Mouse (Mus musculus): ENCODE results near the gene Cpsf3. TPM values are rescaled to one million over a fixed set of nuclear protein-coding genes. Genes with fewer than 3 reads are reported as not detected.

The Cpsf3 gene
- polyA plus RNA-seq, 1 experiment from 2014 or later, result 122 TPM

GRCm38 (mm10) chr12:21286243-21286622, 1.0 kb downstream of the Cpsf3 start, which contains the start of gene Itgb1bp1:
Gene Itgb1bp1, minus strand, starts transcription at chr12:21286284.
- ATAC-seq (replicated peaks; ENCODE audit: low FRiP score, low TSS enrichment, low read depth) (peak; percentile 96), DNase-seq (ENCODE audit: low spot score) (peak; percentile 97)
- peaks cover 12% of the 10 kb centered on the region for H3K4me1 ChIP-seq (replicated peaks; ENCODE audit: control insufficient read depth, insufficient read depth, low read length)
- WGBS, result under 1% methylated on average over 28 of the region's 28 CpGs
- peak within 1 kb of the TSS; percentile 89 for H3K9ac ChIP-seq (ENCODE audit: low read length)
- H3K36me3 ChIP-seq (ENCODE audit: control insufficient read depth, insufficient read depth, low read length), result peaks cover 16% of the 10 kb centered on the region
- H3K27ac ChIP-seq (ENCODE audit: low read depth), result peak within 1 kb of the TSS; percentile 85
- H3K4me3 ChIP-seq (ENCODE audit: low read depth, low read length), result peak within 1 kb of the TSS; percentile 95
- H3K27me3 ChIP-seq (replicated peaks; ENCODE audit: control insufficient read depth, insufficient read depth, low read length), result no peaks in the 10 kb centered on the region
- H3K4me2 ChIP-seq (ENCODE audit: low read length), result peak within 1 kb of the TSS; percentile 82
- no peaks in the 10 kb centered on the region for H3K9me3 ChIP-seq (ENCODE audit: control insufficient read depth, low read length)

DNA sequence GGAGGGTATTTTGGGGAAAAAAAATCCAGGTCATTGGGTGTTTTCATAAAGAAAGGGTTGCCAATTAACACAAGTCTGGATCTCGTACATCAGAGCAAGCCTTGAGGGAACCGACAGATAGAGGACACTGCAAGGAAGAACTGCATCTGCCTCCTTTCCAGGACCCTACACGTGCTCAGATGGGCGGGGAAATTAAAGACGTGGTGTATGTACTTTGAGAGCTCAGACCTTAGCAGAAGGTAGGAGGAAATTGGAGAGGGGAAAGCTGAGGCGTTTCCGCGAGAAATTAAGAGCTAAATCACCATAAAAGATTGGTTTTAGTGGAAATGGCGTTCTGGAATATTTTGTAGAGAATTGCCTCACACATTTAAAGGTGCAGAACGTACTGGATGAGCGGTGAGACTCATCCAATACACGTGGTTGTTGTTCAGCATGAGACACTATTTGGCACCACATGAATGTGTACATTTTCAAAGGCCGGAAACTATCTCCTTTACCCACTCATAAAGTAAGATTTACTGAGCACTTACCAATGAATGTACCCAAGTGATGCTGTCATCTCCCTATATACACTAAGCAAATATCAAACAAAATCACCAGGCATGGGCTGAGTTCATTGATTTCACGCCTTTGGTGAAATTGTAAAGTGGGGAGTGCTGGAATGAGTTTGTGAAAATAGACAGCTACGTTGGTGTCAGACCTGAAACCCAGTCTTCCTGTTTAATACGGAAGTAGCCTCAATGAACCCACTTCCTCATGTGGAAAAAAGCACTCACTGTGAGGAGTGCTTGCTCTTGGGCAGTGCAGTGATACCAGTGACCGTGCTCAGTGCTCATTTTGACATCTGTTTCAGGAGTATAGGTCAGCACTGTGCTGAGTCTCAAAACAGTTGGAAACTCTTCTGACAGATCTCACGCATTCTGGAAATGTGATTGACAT, 1.8 kb downstream of the Cpsf3 start:
- ATAC-seq (replicated peaks; ENCODE audit: low FRiP score, low TSS enrichment, low read depth), result peak; percentile 49

DNA sequence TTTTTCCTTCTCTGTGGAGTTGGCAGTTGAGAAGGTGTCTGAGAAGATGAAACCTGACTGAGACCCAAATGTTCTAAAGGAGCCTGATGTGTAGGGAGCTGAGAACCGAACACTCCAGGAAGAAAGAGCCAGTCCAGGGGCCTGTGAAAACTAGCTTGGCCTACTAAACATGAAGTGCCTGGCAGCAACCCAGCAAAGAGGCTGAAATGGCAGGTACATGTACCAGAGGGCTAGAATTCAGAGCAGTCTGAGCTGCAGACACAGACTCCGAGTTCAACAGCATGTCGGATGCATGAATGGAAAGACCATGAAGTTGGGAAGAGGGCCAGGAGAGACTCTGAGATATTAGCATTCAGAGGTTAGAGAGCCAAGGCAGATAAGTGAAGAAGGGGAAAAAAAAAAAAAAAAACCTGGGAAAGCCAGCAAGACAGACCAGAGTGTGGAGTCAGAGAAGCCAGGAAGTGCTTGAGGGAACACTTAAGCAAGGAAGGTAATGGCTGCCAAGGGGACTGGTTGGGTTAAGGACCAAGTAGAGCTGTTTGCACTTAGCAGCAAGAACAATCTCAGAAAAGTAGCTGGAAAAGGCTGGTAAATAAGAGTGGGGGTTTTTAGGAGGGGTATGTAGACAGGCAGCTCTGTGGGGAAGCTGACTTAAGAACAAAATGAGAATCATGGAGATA, 3.7 kb downstream of the Cpsf3 start:
- no peaks in the 10 kb centered on the region for H3K27me3 ChIP-seq (replicated peaks; ENCODE audit: control insufficient read depth, insufficient read depth, low read length)
- H3K4me2 ChIP-seq (ENCODE audit: low read length), result no peak overlapping the region
- no peak overlapping the region for H3K4me3 ChIP-seq (ENCODE audit: low read depth, low read length)
- ATAC-seq (replicated peaks; ENCODE audit: low FRiP score, low TSS enrichment, low read depth) (no peak), DNase-seq (ENCODE audit: low spot score) (no peak)
- no peaks in the 10 kb centered on the region for H3K9me3 ChIP-seq (ENCODE audit: control insufficient read depth, low read length)
- no peak overlapping the region for H3K27ac ChIP-seq (ENCODE audit: low read depth)
- peaks cover 12% of the 10 kb centered on the region for H3K4me1 ChIP-seq (replicated peaks; ENCODE audit: control insufficient read depth, insufficient read depth, low read length)
- H3K9ac ChIP-seq (ENCODE audit: low read length), result no peak overlapping the region
- peaks cover 42% of the 10 kb centered on the region for H3K36me3 ChIP-seq (ENCODE audit: control insufficient read depth, insufficient read depth, low read length)
- 89% methylated on average over 3 of the region's 3 CpGs for WGBS

More for the DNA sequence above, 1.8 kb downstream of the Cpsf3 start:
- H3K27ac ChIP-seq (ENCODE audit: low read depth), result peak overlapping the region; percentile 85
- H3K4me1 ChIP-seq (replicated peaks; ENCODE audit: control insufficient read depth, insufficient read depth, low read length), result peaks cover 12% of the 10 kb centered on the region
- H3K27me3 ChIP-seq (replicated peaks; ENCODE audit: control insufficient read depth, insufficient read depth, low read length), result no peaks in the 10 kb centered on the region
- peak overlapping the region; percentile 89 for H3K9ac ChIP-seq (ENCODE audit: low read length)
- peaks cover 23% of the 10 kb centered on the region for H3K36me3 ChIP-seq (ENCODE audit: control insufficient read depth, insufficient read depth, low read length)
- peak overlapping the region; percentile 82 for H3K4me2 ChIP-seq (ENCODE audit: low read length)
- H3K4me3 ChIP-seq (ENCODE audit: low read depth, low read length), result peak overlapping the region; percentile 95
- WGBS, result 33% methylated on average over 18 of the region's 18 CpGs
- no peak for DNase-seq (ENCODE audit: low spot score)
- no peaks in the 10 kb centered on the region for H3K9me3 ChIP-seq (ENCODE audit: control insufficient read depth, low read length)

- no peak for DNase-seq (ENCODE audit: low spot score)
- no peak overlapping the region for H3K27ac ChIP-seq (ENCODE audit: low read depth)
- no peak for ATAC-seq (replicated peaks; ENCODE audit: low FRiP score, low TSS enrichment, low read depth)
- H3K9ac ChIP-seq (ENCODE audit: low read length), result no peak overlapping the region
- H3K36me3 ChIP-seq (ENCODE audit: control insufficient read depth, insufficient read depth, low read length), result peaks cover 49% of the 10 kb centered on the region
- no peak overlapping the region for H3K4me2 ChIP-seq (ENCODE audit: low read length)
- no peak overlapping the region for H3K4me3 ChIP-seq (ENCODE audit: low read depth, low read length)
- H3K9me3 ChIP-seq (ENCODE audit: control insufficient read depth, low read length), result no peaks in the 10 kb centered on the region
- 64% methylated on average over 6 of the region's 6 CpGs for WGBS
- H3K4me1 ChIP-seq (replicated peaks; ENCODE audit: control insufficient read depth, insufficient read depth, low read length), result peaks cover 12% of the 10 kb centered on the region
- H3K27me3 ChIP-seq (replicated peaks; ENCODE audit: control insufficient read depth, insufficient read depth, low read length), result no peaks in the 10 kb centered on the region
These were observed 4.5 kb downstream of the Cpsf3 start for GRCm38 (mm10) chr12:21289651-21290050.

DNA sequence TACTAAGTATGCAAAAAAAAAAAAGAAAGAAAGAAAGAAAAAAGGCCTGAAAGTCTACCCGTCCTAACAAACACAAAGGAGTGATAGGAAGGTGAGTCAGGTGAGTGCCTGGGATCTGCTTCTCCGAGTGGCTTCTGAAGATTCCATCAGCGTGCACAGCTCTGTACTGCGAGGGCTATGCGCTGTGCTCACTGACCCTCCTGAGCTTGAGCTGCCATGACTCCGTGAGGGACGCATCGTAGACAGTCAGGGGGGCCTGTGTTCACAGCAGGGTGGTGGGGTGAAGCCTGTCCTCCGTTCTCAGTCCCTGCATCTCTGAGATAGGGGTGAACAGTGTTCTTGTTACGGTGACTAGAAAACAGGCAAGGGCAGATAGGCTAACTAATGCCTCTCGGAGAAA, 13.7 kb downstream of the Cpsf3 start:
- no peak for ATAC-seq (replicated peaks; ENCODE audit: low FRiP score, low TSS enrichment, low read depth)
- Histone ChIP-seq H3K4me1 (replicated peaks; ENCODE audit: control insufficient read depth, insufficient read depth, low read length) (no peaks in the 10 kb centered on the region), H3K9ac (ENCODE audit: low read length) (no peak overlapping the region), H3K4me3 (ENCODE audit: low read depth, low read length) (no peak overlapping the region), H3K36me3 (ENCODE audit: control insufficient read depth, insufficient read depth, low read length) (peaks cover 94% of the 10 kb centered on the region), H3K9me3 (ENCODE audit: control insufficient read depth, low read length) (no peaks in the 10 kb centered on the region), H3K27ac (ENCODE audit: low read depth) (no peak overlapping the region), H3K4me2 (ENCODE audit: low read length) (no peak overlapping the region), H3K27me3 (replicated peaks; ENCODE audit: control insufficient read depth, insufficient read depth, low read length) (no peaks in the 10 kb centered on the region)
- no peak for DNase-seq (ENCODE audit: low spot score)
- 97% methylated on average over 11 of the region's 11 CpGs for WGBS

- Histone ChIP-seq H3K36me3 (ENCODE audit: control insufficient read depth, insufficient read depth, low read length) (peaks cover 93% of the 10 kb centered on the region), H3K4me3 (ENCODE audit: low read depth, low read length) (no peak overlapping the region), H3K4me1 (replicated peaks; ENCODE audit: control insufficient read depth, insufficient read depth, low read length) (no peaks in the 10 kb centered on the region), H3K9me3 (ENCODE audit: control insufficient read depth, low read length) (no peaks in the 10 kb centered on the region), H3K27ac (ENCODE audit: low read depth) (no peak overlapping the region), H3K4me2 (ENCODE audit: low read length) (no peak overlapping the region), H3K9ac (ENCODE audit: low read length) (no peak overlapping the region), H3K27me3 (replicated peaks; ENCODE audit: control insufficient read depth, insufficient read depth, low read length) (no peaks in the 10 kb centered on the region)
- WGBS, result 78% methylated on average over 7 of the region's 7 CpGs
- DNase-seq (ENCODE audit: low spot score) (no peak), ATAC-seq (replicated peaks; ENCODE audit: low FRiP score, low TSS enrichment, low read depth) (no peak)
These were observed 16.1 kb downstream of the Cpsf3 start for GRCm38 (mm10) chr12:21301324-21301723.

- H3K4me2 ChIP-seq (ENCODE audit: low read length), result no peak overlapping the region
- DNase-seq (ENCODE audit: low spot score), result no peak
- H3K9ac ChIP-seq (ENCODE audit: low read length), result no peak overlapping the region
- WGBS, result 36% methylated on average over 8 of the region's 8 CpGs
- H3K27me3 ChIP-seq (replicated peaks; ENCODE audit: control insufficient read depth, insufficient read depth, low read length), result no peaks in the 10 kb centered on the region
- no peak for ATAC-seq (replicated peaks; ENCODE audit: low FRiP score, low TSS enrichment, low read depth)
- no peak overlapping the region for H3K4me3 ChIP-seq (ENCODE audit: low read depth, low read length)
- no peaks in the 10 kb centered on the region for H3K9me3 ChIP-seq (ENCODE audit: control insufficient read depth, low read length)
- H3K27ac ChIP-seq (ENCODE audit: low read depth), result no peak overlapping the region
- H3K4me1 ChIP-seq (replicated peaks; ENCODE audit: control insufficient read depth, insufficient read depth, low read length), result no peaks in the 10 kb centered on the region
- peaks cover 93% of the 10 kb centered on the region for H3K36me3 ChIP-seq (ENCODE audit: control insufficient read depth, insufficient read depth, low read length)
These were observed 16.7 kb downstream of the Cpsf3 start for GRCm38 (mm10) chr12:21301932-21302331.

GRCm38 (mm10) chr12:21302361-21302783, 17.2 kb downstream of the Cpsf3 start:
- no peak for DNase-seq (ENCODE audit: low spot score)
- Histone ChIP-seq H3K4me2 (ENCODE audit: low read length) (no peak overlapping the region), H3K27ac (ENCODE audit: low read depth) (no peak overlapping the region), H3K9ac (ENCODE audit: low read length) (no peak overlapping the region), H3K4me3 (ENCODE audit: low read depth, low read length) (no peak overlapping the region), H3K9me3 (ENCODE audit: control insufficient read depth, low read length) (no peaks in the 10 kb centered on the region), H3K4me1 (replicated peaks; ENCODE audit: control insufficient read depth, insufficient read depth, low read length) (no peaks in the 10 kb centered on the region), H3K36me3 (ENCODE audit: control insufficient read depth, insufficient read depth, low read length) (peaks cover 93% of the 10 kb centered on the region), H3K27me3 (replicated peaks; ENCODE audit: control insufficient read depth, insufficient read depth, low read length) (no peaks in the 10 kb centered on the region)
- whole genome bisulfite sequencing, result 41% methylated on average over 5 of the region's 5 CpGs
- no peak for ATAC-seq (replicated peaks; ENCODE audit: low FRiP score, low TSS enrichment, low read depth)

Data from intestine, embryonic 14.5 days (tissue).